Mouse (Mus musculus): ENCODE measurements around the gene Arhgef12. TPM values are rescaled to one million over a fixed set of nuclear protein-coding genes. Genes with fewer than 3 reads are reported as not detected.
A peak's percentile ranks its signal among the peaks of the same experiment; 100 is the strongest.

The Arhgef12 gene
- polyA plus RNA-seq, 1 experiment, result 63.4 TPM

GRCm38 (mm10) chr9:43027757-43028156, 79.3 kb downstream of the Arhgef12 start:
- Histone ChIP-seq H3K4me1 (ENCODE audit: control insufficient read depth, insufficient read depth, low read length) (no peaks in the 10 kb centered on the region), H3K27ac (ENCODE audit: insufficient read depth, low read length) (no peak overlapping the region), H3K4me3 (ENCODE audit: insufficient read depth, low read length) (no peak overlapping the region)
- no peak for TF ChIP-seq CTCF (IDR thresholded peaks at IDR 0.05; ENCODE audit: extremely low read depth, insufficient read depth, low read length)

- Histone ChIP-seq H3K4me3 (ENCODE audit: insufficient read depth, low read length) (no peak overlapping the region), H3K4me1 (ENCODE audit: control insufficient read depth, insufficient read depth, low read length) (peaks cover 5% of the 10 kb centered on the region), H3K27ac (ENCODE audit: insufficient read depth, low read length) (no peak overlapping the region)
- TF ChIP-seq CTCF (IDR thresholded peaks at IDR 0.05; ENCODE audit: extremely low read depth, insufficient read depth, low read length), result no peak
- no peak for TF ChIP-seq POLR2A (IDR thresholded peaks at IDR 0.05; ENCODE audit: extremely low read depth, insufficient read depth, low read length)
Measured at GRCm38 (mm10) chr9:43021515-43022251, 85.4 kb downstream of the Arhgef12 start.

- Histone ChIP-seq H3K27ac (ENCODE audit: insufficient read depth, low read length) (no peak overlapping the region), H3K4me1 (ENCODE audit: control insufficient read depth, insufficient read depth, low read length) (peaks cover 5% of the 10 kb centered on the region), H3K4me3 (ENCODE audit: insufficient read depth, low read length) (no peak overlapping the region)
- TF ChIP-seq POLR2A (IDR thresholded peaks at IDR 0.05; ENCODE audit: extremely low read depth, insufficient read depth, low read length) (no peak), CTCF (IDR thresholded peaks at IDR 0.05; ENCODE audit: extremely low read depth, insufficient read depth, low read length) (no peak)
Measured at GRCm38 (mm10) chr9:43019656-43020055, 87.4 kb downstream of the Arhgef12 start.

GRCm38 (mm10) chr9:43015786-43016185, 91.3 kb downstream of the Arhgef12 start:
- Histone ChIP-seq H3K4me3 (ENCODE audit: insufficient read depth, low read length) (no peak overlapping the region), H3K27ac (ENCODE audit: insufficient read depth, low read length) (no peak overlapping the region), H3K4me1 (ENCODE audit: control insufficient read depth, insufficient read depth, low read length) (no peaks in the 10 kb centered on the region)
- TF ChIP-seq CTCF (IDR thresholded peaks at IDR 0.05; ENCODE audit: extremely low read depth, insufficient read depth, low read length), result no peak
- TF ChIP-seq POLR2A (IDR thresholded peaks at IDR 0.05; ENCODE audit: extremely low read depth, insufficient read depth, low read length), result no peak

- Histone ChIP-seq H3K4me3 (ENCODE audit: insufficient read depth, low read length) (no peak overlapping the region), H3K4me1 (ENCODE audit: control insufficient read depth, insufficient read depth, low read length) (no peaks in the 10 kb centered on the region), H3K27ac (ENCODE audit: insufficient read depth, low read length) (no peak overlapping the region)
- TF ChIP-seq CTCF (IDR thresholded peaks at IDR 0.05; ENCODE audit: extremely low read depth, insufficient read depth, low read length) (no peak), POLR2A (IDR thresholded peaks at IDR 0.05; ENCODE audit: extremely low read depth, insufficient read depth, low read length) (no peak)
Measured at GRCm38 (mm10) chr9:43015366-43015765, 91.7 kb downstream of the Arhgef12 start.

- no peak for TF ChIP-seq CTCF (IDR thresholded peaks at IDR 0.05; ENCODE audit: extremely low read depth, insufficient read depth, low read length)
- no peak for TF ChIP-seq POLR2A (IDR thresholded peaks at IDR 0.05; ENCODE audit: extremely low read depth, insufficient read depth, low read length)
Measured at GRCm38 (mm10) chr9:43014886-43015285, 92.2 kb downstream of the Arhgef12 start.

GRCm38 (mm10) chr9:43012541-43012940, 94.5 kb downstream of the Arhgef12 start:
- no peak overlapping the region for H3K4me3 ChIP-seq (ENCODE audit: insufficient read depth, low read length)
- no peak overlapping the region for H3K27ac ChIP-seq (ENCODE audit: insufficient read depth, low read length)
- no peaks in the 10 kb centered on the region for H3K4me1 ChIP-seq (ENCODE audit: control insufficient read depth, insufficient read depth, low read length)
- TF ChIP-seq CTCF (IDR thresholded peaks at IDR 0.05; ENCODE audit: extremely low read depth, insufficient read depth, low read length), result no peak
- no peak for TF ChIP-seq POLR2A (IDR thresholded peaks at IDR 0.05; ENCODE audit: extremely low read depth, insufficient read depth, low read length)

More at GRCm38 (mm10) chr9:43014886-43015285, 92.2 kb downstream of the Arhgef12 start:
- H3K27ac ChIP-seq (ENCODE audit: insufficient read depth, low read length), result no peak overlapping the region
- H3K4me1 ChIP-seq (ENCODE audit: control insufficient read depth, insufficient read depth, low read length), result no peaks in the 10 kb centered on the region
- H3K4me3 ChIP-seq (ENCODE audit: insufficient read depth, low read length), result no peak overlapping the region

GRCm38 (mm10) chr9:43011061-43011460, 96.0 kb downstream of the Arhgef12 start:
- no peak for TF ChIP-seq CTCF (IDR thresholded peaks at IDR 0.05; ENCODE audit: extremely low read depth, insufficient read depth, low read length)
- 0 out of 2 replicates have a peak, but pooled peaks have one; percentile 16 for TF ChIP-seq POLR2A (IDR thresholded peaks at IDR 0.05; ENCODE audit: extremely low read depth, insufficient read depth, low read length)
- H3K27ac ChIP-seq (ENCODE audit: insufficient read depth, low read length), result no peak overlapping the region
- H3K4me1 ChIP-seq (ENCODE audit: control insufficient read depth, insufficient read depth, low read length), result no peaks in the 10 kb centered on the region
- H3K4me3 ChIP-seq (ENCODE audit: insufficient read depth, low read length), result no peak overlapping the region

- Histone ChIP-seq H3K27ac (ENCODE audit: insufficient read depth, low read length) (no peak overlapping the region), H3K4me1 (ENCODE audit: control insufficient read depth, insufficient read depth, low read length) (no peaks in the 10 kb centered on the region), H3K4me3 (ENCODE audit: insufficient read depth, low read length) (no peak overlapping the region)
- no peak for TF ChIP-seq POLR2A (IDR thresholded peaks at IDR 0.05; ENCODE audit: extremely low read depth, insufficient read depth, low read length)
- TF ChIP-seq CTCF (IDR thresholded peaks at IDR 0.05; ENCODE audit: extremely low read depth, insufficient read depth, low read length), result no peak
Measured at GRCm38 (mm10) chr9:43003881-43004280, 103.2 kb downstream of the Arhgef12 start.

GRCm38 (mm10) chr9:43003017-43003416, 104.0 kb downstream of the Arhgef12 start:
- no peak for TF ChIP-seq CTCF (IDR thresholded peaks at IDR 0.05; ENCODE audit: extremely low read depth, insufficient read depth, low read length)
- TF ChIP-seq POLR2A (IDR thresholded peaks at IDR 0.05; ENCODE audit: extremely low read depth, insufficient read depth, low read length), result no peak

More at GRCm38 (mm10) chr9:43003017-43003416, 104.0 kb downstream of the Arhgef12 start:
- H3K4me1 ChIP-seq (ENCODE audit: control insufficient read depth, insufficient read depth, low read length), result no peaks in the 10 kb centered on the region
- no peak overlapping the region for H3K4me3 ChIP-seq (ENCODE audit: insufficient read depth, low read length)
- no peak overlapping the region for H3K27ac ChIP-seq (ENCODE audit: insufficient read depth, low read length)

Data from cortical plate, adult 2 months (tissue).